Mouse (Mus musculus) kidney, postnatal 14 days (tissue): Measurements from ENCODE around the gene Sfswap.

Source experiments
- DNase-seq: peaks from one replicate; pipeline ENCODE4 v3.0.0; 2022; ENCODE audit warnings: mixed read lengths

Sfswap gene

GRCm38 (mm10) chr5:129500722-129501634 lies at the start of gene Sfswap:
TSS of gene Sfswap (plus strand) at chr5:129501221.
- peak; percentile 88 for DNase-seq

- DNase-seq, result no peak
Measured at GRCm38 (mm10) chr5:129452561-129452960, 48.5 kb upstream of the Sfswap start.

GRCm38 (mm10) chr5:129454802-129455528 lies 46.1 kb upstream of the Sfswap start:
- DNase-seq, result peak; percentile 87

GRCm38 (mm10) chr5:129455529-129455896 lies 45.5 kb upstream of the Sfswap start:
- DNase-seq, result no peak

- DNase-seq, result no peak
Measured at GRCm38 (mm10) chr5:129456579-129457140, 44.4 kb upstream of the Sfswap start.

- no peak for DNase-seq
Measured at GRCm38 (mm10) chr5:129458109-129458508, 42.9 kb upstream of the Sfswap start.

- peak; percentile 5 for DNase-seq
Measured at GRCm38 (mm10) chr5:129458541-129458940, 42.5 kb upstream of the Sfswap start.

GRCm38 (mm10) chr5:129460798-129461476 lies 40.1 kb upstream of the Sfswap start:
- peak; percentile 29 for DNase-seq

GRCm38 (mm10) chr5:129463648-129464047 lies 37.4 kb upstream of the Sfswap start:
- DNase-seq, result peak; percentile 13

- DNase-seq, result no peak
Measured at GRCm38 (mm10) chr5:129465788-129466187, 35.2 kb upstream of the Sfswap start.

- no peak for DNase-seq
Measured at GRCm38 (mm10) chr5:129475532-129476045, 25.4 kb upstream of the Sfswap start.

- no peak for DNase-seq
Measured at GRCm38 (mm10) chr5:129489879-129490278, 11.1 kb upstream of the Sfswap start.

GRCm38 (mm10) chr5:129501671-129502070 lies 650 bp downstream of the Sfswap start:
- DNase-seq, result peak; percentile 21

- no peak for DNase-seq
Measured at GRCm38 (mm10) chr5:129506886-129507285, 5.9 kb downstream of the Sfswap start.

- DNase-seq, result peak; percentile 33
Measured at GRCm38 (mm10) chr5:129518180-129518579, 17.2 kb downstream of the Sfswap start.

- no peak for DNase-seq
Measured at GRCm38 (mm10) chr5:129518786-129519185, 17.8 kb downstream of the Sfswap start.

GRCm38 (mm10) chr5:129519591-129519990 lies 18.6 kb downstream of the Sfswap start:
- no peak for DNase-seq

GRCm38 (mm10) chr5:129521501-129521900 lies 20.5 kb downstream of the Sfswap start:
- no peak for DNase-seq

- no peak for DNase-seq
Measured at GRCm38 (mm10) chr5:129521913-129522312, 20.9 kb downstream of the Sfswap start.

GRCm38 (mm10) chr5:129523166-129523565 lies 22.1 kb downstream of the Sfswap start:
- DNase-seq, result no peak

- DNase-seq, result peak; percentile 42
Measured at GRCm38 (mm10) chr5:129524751-129525150, 23.7 kb downstream of the Sfswap start.

GRCm38 (mm10) chr5:129527162-129527561 lies 26.1 kb downstream of the Sfswap start:
- no peak for DNase-seq

GRCm38 (mm10) chr5:129529571-129529970 lies 28.6 kb downstream of the Sfswap start:
- no peak for DNase-seq
